Mouse (Mus musculus) kidney, postnatal 25 days (tissue): ENCODE measurements around the gene Hspa12b.

Experiments
- DNase-seq, 2 experiments: peaks; one replicate each; pipeline ENCODE4 v3.0.0; 2021; ENCODE audit warnings: mixed read lengths in 2 of 2

Gene Hspa12b

GRCm38 (mm10) chr2:131186343-131186742 lies 59.3 kb downstream of the Hspa12b start:
- DNase-seq: no peak

- DNase-seq: peak; percentile 88 to 94
Observed at GRCm38 (mm10) chr2:131186771-131187601, 59.9 kb downstream of the Hspa12b start, which contains the start of the genes Cdc25b and Spef1. TSS of gene Cdc25b (plus strand) at chr2:131186949. TSS of gene Spef1 (minus strand) at chr2:131187282.

- no peak for DNase-seq
Observed at GRCm38 (mm10) chr2:131187602-131187922, 60.5 kb downstream of the Hspa12b start.

GRCm38 (mm10) chr2:131188311-131188710 lies 61.2 kb downstream of the Hspa12b start:
- DNase-seq: no peak

- no peak for DNase-seq
Observed at GRCm38 (mm10) chr2:131189521-131190309, 62.6 kb downstream of the Hspa12b start.

- peak; percentile 50 to 76 for DNase-seq
Observed at GRCm38 (mm10) chr2:131190344-131191004, 63.4 kb downstream of the Hspa12b start.

GRCm38 (mm10) chr2:131191005-131191390 lies 63.9 kb downstream of the Hspa12b start:
- no peak for DNase-seq
